Mouse (Mus musculus): ENCODE measurements at regions not wholly inside any gene's neighbourhood (a gene's known extent, or its start where the extent isn't known, plus 50 kb on each side); places are given as distances from the start of the nearest gene placed in this dataset.

GRCm38 (mm10) chr3:39725755-39726154, 805.3 kb upstream of the Intu start:
- TF ChIP-seq POLR2A (IDR thresholded peaks at IDR 0.05; ENCODE audit: extremely low read depth, insufficient read depth, low read length) (no peak), CTCF (IDR thresholded peaks at IDR 0.05; ENCODE audit: extremely low read depth, insufficient read depth, low read length) (no peak)

Measured in cortical plate, adult 2 months (tissue).